21 mouse cellular contexts compared by ENCODE assay signal in genomic region chr2:126318071-126318470, GRCm38 (mm10).
DNase-seq lines count a peak whose midpoint lies in the region; TF ChIP-seq lines count a peak whose summit lies in the region.
"Had no signal": no experiment of that assay in that cellular context is flagged by ENCODE, and none has a peak within 500 bp of the region (broad histone marks: within the 10 kb centered on the region; RNA-seq: fewer than 3 reads in every experiment).

No protein-coding gene starts in this region.

- no peak overlapping the region for H3K4me3 ChIP-seq in embryonic fibroblast, embryonic 13.5 days (ENCODE audit: insufficient read depth, low read length)
- H3K4me3 ChIP-seq: forebrain, embryonic 12.5 days; forebrain, embryonic 15.5 days; gastrocnemius, adult 2 months; heart, adult 2 months; hindbrain, embryonic 12.5 days; hindbrain, embryonic 15.5 days had no signal

- H3K27ac ChIP-seq in embryonic fibroblast, embryonic 13.5 days (ENCODE audit: insufficient read depth, low read length) = peak overlapping the region; percentile 34; the same call in 1 of the 2 replicates
- H3K27ac ChIP-seq: forebrain, embryonic 12.5 days; forebrain, embryonic 15.5 days; gastrocnemius, adult 2 months; heart, adult 2 months; hindbrain, embryonic 12.5 days; hindbrain, embryonic 15.5 days had no signal

- TF ChIP-seq CTCF in embryonic fibroblast, embryonic 13.5 days (IDR thresholded peaks at IDR 0.05; ENCODE audit: borderline replicate concordance, insufficient read depth, low read length) = no peak

- TF ChIP-seq POLR2A in embryonic fibroblast, embryonic 13.5 days (IDR thresholded peaks at IDR 0.05; ENCODE audit: low read depth, low read length) = no peak

- DNase-seq in 3T3-L1 (ENCODE audit: low read depth, low spot score) (peak; percentile 33), 416B (ENCODE audit: low read depth) (peak; percentile 18)
- no peak for DNase-seq in layer of hippocampus, postnatal 36 days
- no peak for DNase-seq in frontal cortex, postnatal 10 days (ENCODE audit: low spot score in 2 of 2)
- no peak for DNase-seq in layer of hippocampus, postnatal 25 days (ENCODE audit: extremely low spot score in 1 of 2, low spot score in 1 of 2)
- DNase-seq: adrenal gland, adult 8-10 months; adrenal gland, postnatal 25 days; B cell, adult 2 months; cerebellum, adult 11-12 months; cerebellum, adult 8-10 months; cerebellum, postnatal 10 days; cerebellum, postnatal 36 days; gastrocnemius, adult 2 months; gastrocnemius, postnatal 14 days; heart, adult 2 months; kidney, adult 11 months had no signal

- H3K4me1 ChIP-seq in embryonic fibroblast, embryonic 13.5 days (ENCODE audit: control insufficient read depth, insufficient read depth, low read length) = peaks cover 8% of the 10 kb centered on the region
- H3K4me1 ChIP-seq: forebrain, embryonic 12.5 days; forebrain, embryonic 15.5 days; hindbrain, embryonic 12.5 days; hindbrain, embryonic 15.5 days had no signal

Comparison
In these comparisons a context has a peak if more than half of its experiments do, and no peak if none do; other contexts are left out.
1. DNase-seq: peak in 3T3-L1 (single experiment) and 416B (single experiment); none in layer of hippocampus, postnatal 36 days (0 of 2), frontal cortex, postnatal 10 days (0 of 2) and layer of hippocampus, postnatal 25 days (0 of 2).